Mouse (Mus musculus) kidney, adult 2 months (tissue): Measurements from ENCODE around the gene Hipk2.

Experiments
- CTCF ChIP-seq: fragments of 200-500 bp; conservative IDR thresholded peaks from 2 replicates; pipeline ENCODE4 v1.5.1; 2011; ENCODE audit warnings: low read depth, mild to moderate bottlenecking, control low read depth, low read length, moderate library complexity, mixed read lengths; ENCODE audit not compliant: insufficient read depth, insufficient read length
- POLR2A ChIP-seq: fragments of 200-500 bp; IDR thresholded peaks from one replicate; pipeline ENCODE4 v1.6.1; 2011; ENCODE audit warnings: low read depth, low read length, control low read depth

- TF ChIP-seq POLR2A (no peak), CTCF (no peak)
Observed at GRCm38 (mm10) chr6:38914181-38914580, 38.2 kb upstream of the Hipk2 start.
